Mouse (Mus musculus) lung, postnatal 0 days (tissue): Measurements from ENCODE around the gene Cln5.

Source experiments
- CTCF ChIP-seq: IDR thresholded peaks from 2 replicates; pipeline ENCODE4 v1.5.1; 2016; ENCODE audit warnings: antibody characterized with exemption, mild to moderate bottlenecking
- EP300 ChIP-seq: IDR thresholded peaks from 2 replicates; pipeline ENCODE4 v1.6.1; 2016; ENCODE audit warnings: antibody characterized with exemption, mild to moderate bottlenecking, control low read depth

GRCm38 (mm10) chr14:103077272-103078005 lies 7.4 kb downstream of the Cln5 start:
- TF ChIP-seq EP300 (no peak), CTCF (no peak)
